Mouse (Mus musculus) thymus, postnatal 14 days (tissue): Measurements from ENCODE around the gene Krtcap3.

ENCODE experiments used
- DNase-seq: peaks from one replicate; pipeline ENCODE4 v3.0.0; 2021

Krtcap3 gene

GRCm38 (mm10) chr5:31253806-31254205 is 2.3 kb downstream of the Krtcap3 start:
- DNase-seq = no peak

GRCm38 (mm10) chr5:31254452-31254851 is 3.0 kb downstream of the Krtcap3 start:
- no peak for DNase-seq

GRCm38 (mm10) chr5:31254901-31255300 is 3.4 kb downstream of the Krtcap3 start:
- DNase-seq = no peak

- DNase-seq = no peak
Measured at GRCm38 (mm10) chr5:31255381-31255780, 3.9 kb downstream of the Krtcap3 start.

- DNase-seq = no peak
Measured at GRCm38 (mm10) chr5:31255971-31256370, 4.5 kb downstream of the Krtcap3 start.

GRCm38 (mm10) chr5:31257616-31258015 is 6.1 kb downstream of the Krtcap3 start:
- DNase-seq = no peak

- DNase-seq = no peak
Measured at GRCm38 (mm10) chr5:31266101-31266500, 14.6 kb downstream of the Krtcap3 start.

GRCm38 (mm10) chr5:31267686-31268085 is 16.2 kb downstream of the Krtcap3 start:
- no peak for DNase-seq

GRCm38 (mm10) chr5:31273018-31273417 is 21.5 kb downstream of the Krtcap3 start:
- DNase-seq = no peak

GRCm38 (mm10) chr5:31279245-31279988 is 27.9 kb downstream of the Krtcap3 start:
- DNase-seq = no peak

- no peak for DNase-seq
Measured at GRCm38 (mm10) chr5:31288225-31288624, 36.7 kb downstream of the Krtcap3 start.

- no peak for DNase-seq
Measured at GRCm38 (mm10) chr5:31288655-31289054, 37.2 kb downstream of the Krtcap3 start.

GRCm38 (mm10) chr5:31289626-31290230 is 38.2 kb downstream of the Krtcap3 start:
- no peak for DNase-seq

- DNase-seq = peak; percentile 96
Measured at GRCm38 (mm10) chr5:31290521-31291360, 39.2 kb downstream of the Krtcap3 start, which contains the start of gene Ift172. Gene Ift172, minus strand, starts transcription at chr5:31291116.

- no peak for DNase-seq
Measured at GRCm38 (mm10) chr5:31291361-31291688, 39.8 kb downstream of the Krtcap3 start.

- DNase-seq = no peak
Measured at GRCm38 (mm10) chr5:31294964-31295605, 43.6 kb downstream of the Krtcap3 start.

- no peak for DNase-seq
Measured at GRCm38 (mm10) chr5:31295606-31296141, 44.2 kb downstream of the Krtcap3 start, which contains the start of gene Fndc4. Gene Fndc4, minus strand, starts transcription at chr5:31296080.

GRCm38 (mm10) chr5:31297047-31297757 is 45.7 kb downstream of the Krtcap3 start, which contains the start of gene Gckr:
Gene Gckr, plus strand, starts transcription at chr5:31297443.
- no peak for DNase-seq

GRCm38 (mm10) chr5:31297981-31298380 is 46.5 kb downstream of the Krtcap3 start:
- DNase-seq = no peak

GRCm38 (mm10) chr5:31298486-31298885 is 47.0 kb downstream of the Krtcap3 start:
- DNase-seq = no peak

GRCm38 (mm10) chr5:31301866-31302265 is 50.4 kb downstream of the Krtcap3 start:
- DNase-seq = no peak
